ENCODE assay signal across 9 mouse cellular contexts in genomic region chr4:40874151-40874600, GRCm38 (mm10). TPM values are rescaled to one million over a fixed set of nuclear protein-coding genes. Genes with fewer than 3 reads are reported as not detected.
DNase-seq lines count a peak whose midpoint lies in the region; ATAC-seq and TF ChIP-seq lines count a peak whose summit lies in the region.
"Had no signal": no experiment of that assay in that cellular context is flagged by ENCODE, and none has a peak within 500 bp of the region (broad histone marks: within the 10 kb centered on the region; RNA-seq: fewer than 3 reads in every experiment).

No protein-coding gene starts in this region.

- H3K9me3 ChIP-seq in intestine, embryonic 14.5 days (ENCODE audit: control insufficient read depth, low read length): no peaks in the 10 kb centered on the region

- WGBS in intestine, embryonic 14.5 days: 13% methylated on average over 6 of the region's 6 CpGs

- H3K27me3 ChIP-seq in intestine, embryonic 14.5 days (replicated peaks; ENCODE audit: control insufficient read depth, insufficient read depth, low read length): no peaks in the 10 kb centered on the region

- H3K36me3 ChIP-seq in intestine, embryonic 14.5 days (ENCODE audit: control insufficient read depth, insufficient read depth, low read length): no peaks in the 10 kb centered on the region

- no peak for TF ChIP-seq CTCF in gastrocnemius, adult 2 months (IDR thresholded peaks at IDR 0.05)

- peak; percentile 28 for DNase-seq in embryo, embryonic 11 days
- DNase-seq in embryo, embryonic 10 days (ENCODE audit: low spot score): no peak
- peak; percentile 71 for DNase-seq in adipocyte (ENCODE audit: low spot score)
- DNase-seq in gastrocnemius, adult 2 months: peak; percentile 84
- peak; percentile 74 for DNase-seq in intestine, embryonic 14.5 days (ENCODE audit: low spot score)
- peak; percentile 34 for DNase-seq in lung, postnatal 36 days
- no peak for DNase-seq in natural killer cell, adult 2 months (ENCODE audit: low spot score in 2 of 2)
- DNase-seq in retina, postnatal 1 day: no peak

- H3K27ac ChIP-seq in gastrocnemius, adult 2 months: peak overlapping the region; percentile 86
- H3K27ac ChIP-seq in intestine, embryonic 14.5 days (ENCODE audit: low read depth): peak overlapping the region; percentile 67
- H3K27ac ChIP-seq: liver, embryonic 14.5 days had no signal

- peaks cover 44% of the 10 kb centered on the region for H3K4me1 ChIP-seq in intestine, embryonic 14.5 days (replicated peaks; ENCODE audit: control insufficient read depth, insufficient read depth, low read length)

- intact Hi-C loops in gastrocnemius, adult 2 months (cut with DNase I): loop anchor here (5.0 kb wide), 1 partner anchor 67 kb away; no protein-coding TSS in a partner anchor

- H3K4me2 ChIP-seq in intestine, embryonic 14.5 days (ENCODE audit: low read length): no peak overlapping the region

- no peak overlapping the region for H3K4me3 ChIP-seq in gastrocnemius, adult 2 months
- no peak overlapping the region for H3K4me3 ChIP-seq in intestine, embryonic 14.5 days (ENCODE audit: low read depth, low read length)

- peak; percentile 77 for ATAC-seq in intestine, embryonic 14.5 days (replicated peaks; ENCODE audit: low FRiP score, low TSS enrichment, low read depth)

- no peak overlapping the region for H3K9ac ChIP-seq in intestine, embryonic 14.5 days (ENCODE audit: low read length)
- H3K9ac ChIP-seq: liver, embryonic 14.5 days had no signal

RNA-seq across cellular contexts. Expression of gene B4galt1, which starts 20.4 kb away (rescaled TPM):
- 10 to 100 TPM; 30.5 to 42.2 TPM for total RNA-seq in gastrocnemius, adult 2 months (2021)
- 36.7 and 37.9 TPM in 2 replicates for polyA plus RNA-seq in intestine, embryonic 14.5 days (2014; fragmentation: Nextera tagmentation; extraction: Ambion mirVana)

RNA-seq across cellular contexts. Expression of gene Spink4, which starts 45.7 kb away (rescaled TPM):
- not detected for total RNA-seq in gastrocnemius, adult 2 months (2021)
- 33.9 and 76.7 TPM in 2 replicates for polyA plus RNA-seq in intestine, embryonic 14.5 days (2014; fragmentation: Nextera tagmentation; extraction: Ambion mirVana)

Comparison
In these comparisons a context has a peak if more than half of its experiments do, and no peak if none do; other contexts are left out.
1. DNase-seq: peak in embryo, embryonic 11 days (single experiment), adipocyte (single experiment), gastrocnemius, adult 2 months (single experiment), intestine, embryonic 14.5 days (single experiment) and lung, postnatal 36 days (single experiment); none in embryo, embryonic 10 days (single experiment), natural killer cell, adult 2 months (0 of 2) and retina, postnatal 1 day (single experiment).